21 mouse cellular contexts compared by ENCODE assay signal in the genomic region with DNA sequence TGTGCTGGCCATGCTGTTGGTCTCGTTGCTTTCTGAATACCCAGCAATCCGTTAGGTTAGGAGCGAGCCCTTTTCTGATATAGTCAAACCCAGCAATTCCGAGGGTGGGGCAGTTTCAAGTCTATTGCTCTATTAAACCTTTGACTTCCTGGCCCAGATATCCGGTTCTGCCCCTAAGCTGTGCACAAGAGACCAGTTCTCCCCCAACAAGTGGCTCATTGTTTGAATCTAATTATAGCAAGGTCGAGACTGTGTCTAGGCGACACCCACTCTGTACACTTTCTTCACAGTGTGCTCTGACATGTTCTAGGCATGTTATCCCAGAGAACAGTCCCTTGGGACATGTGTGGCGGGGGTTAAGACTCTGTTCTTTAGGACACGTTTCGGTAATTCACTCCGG.
DNase-seq lines count a peak whose midpoint lies in the region; ATAC-seq and TF ChIP-seq lines count a peak whose summit lies in the region.
"Had no signal": no experiment of that assay in that cellular context is flagged by ENCODE, and none has a peak within 500 bp of the region (broad histone marks: within the 10 kb centered on the region; RNA-seq: fewer than 3 reads in every experiment).

No protein-coding gene starts in this region.

- no peak overlapping the region for H3K4me2 ChIP-seq in heart, embryonic 12.5 days
- H3K4me2 ChIP-seq in heart, embryonic 13.5 days: no peak overlapping the region
- no peak overlapping the region for H3K4me2 ChIP-seq in limb, embryonic 13.5 days (replicated peaks)
- no peak overlapping the region for H3K4me2 ChIP-seq in liver, embryonic 11.5 days
- H3K4me2 ChIP-seq: hindbrain, embryonic 15.5 days; stomach, embryonic 15.5 days had no signal

- WGBS in heart, adult 2 months: 42% methylated on average over 11 of the region's 11 CpGs
- 59% methylated on average over 11 of the region's 11 CpGs for WGBS in heart, embryonic 12.5 days
- 60% methylated on average over 11 of the region's 11 CpGs for WGBS in heart, embryonic 13.5 days
- 61% methylated on average over 11 of the region's 11 CpGs for WGBS in limb, embryonic 13.5 days
- WGBS in liver, embryonic 11.5 days: 85% methylated on average over 11 of the region's 11 CpGs

- TF ChIP-seq POLR2A in heart, adult 2 months (IDR thresholded peaks at IDR 0.05; ENCODE audit: insufficient read depth, low read depth, low read length): no peak

- peak overlapping the region; percentile 16; the same call in 1 of the 2 replicates for H3K4me3 ChIP-seq in heart, adult 2 months
- H3K4me3 ChIP-seq in heart, embryonic 12.5 days: no peak overlapping the region
- no peak overlapping the region for H3K4me3 ChIP-seq in heart, embryonic 13.5 days
- H3K4me3 ChIP-seq in limb, embryonic 13.5 days: no peak overlapping the region
- H3K4me3 ChIP-seq in liver, embryonic 11.5 days (ENCODE audit: low read depth, low read length): no peak overlapping the region
- H3K4me3 ChIP-seq: hindbrain, embryonic 15.5 days; stomach, embryonic 15.5 days had no signal

- no peak overlapping the region for H3K9ac ChIP-seq in heart, adult 2 months (ENCODE audit: low read depth, low read length)
- no peak overlapping the region for H3K9ac ChIP-seq in heart, embryonic 12.5 days
- 0 out of 2 replicates have a peak overlapping the region, but pooled peaks have one; percentile 1 for H3K9ac ChIP-seq in heart, embryonic 13.5 days
- H3K9ac ChIP-seq in limb, embryonic 13.5 days: no peak overlapping the region
- H3K9ac ChIP-seq in liver, embryonic 11.5 days (ENCODE audit: low read depth, low read length): no peak overlapping the region
- H3K9ac ChIP-seq: hindbrain, embryonic 15.5 days; liver, embryonic 14.5 days; stomach, embryonic 15.5 days had no signal

- H3K27ac ChIP-seq in heart, adult 2 months: peak overlapping the region; percentile 36
- no peak overlapping the region; the same call in 1 of the 2 replicates for H3K27ac ChIP-seq in heart, embryonic 12.5 days (ENCODE audit: poor library complexity, severe bottlenecking)
- 0 out of 2 replicates have a peak overlapping the region, but pooled peaks have one; percentile 36 for H3K27ac ChIP-seq in heart, embryonic 13.5 days (replicated peaks)
- H3K27ac ChIP-seq in limb, embryonic 13.5 days: peak overlapping the region; percentile 39; the same call in 1 of the 2 replicates
- H3K27ac ChIP-seq in liver, embryonic 11.5 days (ENCODE audit: low read depth, low read length): no peak overlapping the region
- H3K27ac ChIP-seq: hindbrain, embryonic 15.5 days; liver, embryonic 14.5 days; stomach, embryonic 15.5 days had no signal

- DNase-seq in heart, adult 2 months: peak in 1 of 2 experiments; percentile 22
- peak; percentile 28 for DNase-seq in lung, postnatal 36 days
- DNase-seq in lung, adult 18-20 months: no peak
- no peak for DNase-seq in cerebellum, adult 18-20 months
- DNase-seq in liver, embryonic 11.5 days (ENCODE audit: low spot score): no peak
- DNase-seq: adrenal gland, adult 2 months; B cell, adult 2 months; cerebellum, postnatal 14 days; kidney, adult 9 months; layer of hippocampus, postnatal 36 days; lung, postnatal 10 days; right cerebral cortex, adult 18-20 months had no signal

- no peak for ATAC-seq in heart, embryonic 12.5 days (ENCODE audit: insufficient number of reproducible peaks, low FRiP score)
- ATAC-seq in heart, embryonic 13.5 days (ENCODE audit: extremely low read depth, insufficient number of reproducible peaks, low FRiP score, low TSS enrichment): no peak
- ATAC-seq in limb, embryonic 13.5 days (ENCODE audit: low FRiP score, low read depth): peak; percentile 24; the same call in 1 of the 2 replicates
- no peak for ATAC-seq in liver, embryonic 11.5 days (replicated peaks; ENCODE audit: low FRiP score)
- ATAC-seq: forebrain, embryonic 16.5 days; midbrain, embryonic 16.5 days had no signal

- H3K79me2 ChIP-seq in heart, adult 2 months (replicated peaks; ENCODE audit: control insufficient read depth, insufficient read depth, low read length): no peaks in the 10 kb centered on the region

- no peaks in the 10 kb centered on the region for H3K9me3 ChIP-seq in heart, embryonic 12.5 days (replicated peaks)
- no peaks in the 10 kb centered on the region for H3K9me3 ChIP-seq in heart, embryonic 13.5 days
- no peaks in the 10 kb centered on the region for H3K9me3 ChIP-seq in limb, embryonic 13.5 days
- no peaks in the 10 kb centered on the region for H3K9me3 ChIP-seq in liver, embryonic 11.5 days (ENCODE audit: control insufficient read depth, low read length)
- H3K9me3 ChIP-seq: hindbrain, embryonic 15.5 days; stomach, embryonic 15.5 days had no signal

- H3K27me3 ChIP-seq in heart, adult 2 months (ENCODE audit: control insufficient read depth, insufficient read depth, low read length): no peaks in the 10 kb centered on the region
- H3K27me3 ChIP-seq in heart, embryonic 12.5 days (replicated peaks): no peaks in the 10 kb centered on the region
- no peaks in the 10 kb centered on the region for H3K27me3 ChIP-seq in heart, embryonic 13.5 days (replicated peaks)
- H3K27me3 ChIP-seq in limb, embryonic 13.5 days: no peaks in the 10 kb centered on the region
- H3K27me3 ChIP-seq in liver, embryonic 11.5 days (replicated peaks; ENCODE audit: control insufficient read depth, insufficient read depth, low read length): no peaks in the 10 kb centered on the region
- H3K27me3 ChIP-seq: hindbrain, embryonic 15.5 days; stomach, embryonic 15.5 days had no signal

- no peak for TF ChIP-seq CTCF in heart, adult 2 months (IDR thresholded peaks at IDR 0.05)

- intact Hi-C loops in heart, adult 2 months (cut with DNase I): loop anchor here (1.0 kb wide), 1 partner anchor 32 kb away; no protein-coding TSS in a partner anchor

- TF ChIP-seq EP300 in heart, adult 2 months (IDR thresholded peaks at IDR 0.05; ENCODE audit: insufficient read depth, low read depth, low read length): no peak

- no peaks in the 10 kb centered on the region for H3K36me3 ChIP-seq in heart, adult 2 months (ENCODE audit: control insufficient read depth, insufficient read depth, low read length)
- peaks cover 86% of the 10 kb centered on the region for H3K36me3 ChIP-seq in heart, embryonic 12.5 days
- H3K36me3 ChIP-seq in heart, embryonic 13.5 days: peaks cover 97% of the 10 kb centered on the region
- H3K36me3 ChIP-seq in limb, embryonic 13.5 days: peaks cover 85% of the 10 kb centered on the region
- H3K36me3 ChIP-seq in liver, embryonic 11.5 days (ENCODE audit: control insufficient read depth, insufficient read depth, low read length): peaks cover 4% of the 10 kb centered on the region; the same call in 1 of the 2 replicates
- H3K36me3 ChIP-seq: G1E; hindbrain, embryonic 15.5 days had no signal

- no peaks in the 10 kb centered on the region; the same call in 1 of the 2 replicates for H3K4me1 ChIP-seq in heart, adult 2 months (ENCODE audit: control insufficient read depth, insufficient read depth, low read length)
- peaks cover 10% of the 10 kb centered on the region for H3K4me1 ChIP-seq in heart, embryonic 12.5 days (replicated peaks)
- H3K4me1 ChIP-seq in heart, embryonic 13.5 days: peaks cover 11% of the 10 kb centered on the region
- H3K4me1 ChIP-seq in limb, embryonic 13.5 days: peaks cover 19% of the 10 kb centered on the region
- peaks cover 8% of the 10 kb centered on the region for H3K4me1 ChIP-seq in liver, embryonic 11.5 days (replicated peaks; ENCODE audit: control insufficient read depth, insufficient read depth, low read length)
- H3K4me1 ChIP-seq: hindbrain, embryonic 15.5 days had no signal

Comparison
In these comparisons a context has a peak if more than half of its experiments do, and no peak if none do; other contexts are left out.
1. H3K27ac ChIP-seq: peak in heart, adult 2 months (single experiment), heart, embryonic 13.5 days (single experiment) and limb, embryonic 13.5 days (single experiment); none in heart, embryonic 12.5 days (single experiment) and liver, embryonic 11.5 days (single experiment).